Mouse (Mus musculus) ES-Bruce4 (cell line): Measurements from ENCODE around the gene Vezf1. TPM values are rescaled to one million over a fixed set of nuclear protein-coding genes. Genes with fewer than 3 reads are reported as not detected.

Experiments
- H3K27ac ChIP-seq: 2 replicates; pipeline ENCODE4 v1.5.1; 2012; ENCODE audit warnings: low read length, inconsistent platforms; ENCODE audit not compliant: insufficient read depth
- H3K27me3 ChIP-seq: 2 replicates; pipeline ENCODE4 v1.6.1; 2012; ENCODE audit warnings: mild to moderate bottlenecking, low read length, inconsistent platforms; ENCODE audit not compliant: control insufficient read depth, poor library complexity, insufficient read depth, severe bottlenecking
- H3K36me3 ChIP-seq: 2 replicates; pipeline ENCODE4 v1.6.1; 2012; ENCODE audit warnings: inconsistent platforms, mild to moderate bottlenecking, low read length, moderate library complexity; ENCODE audit not compliant: control insufficient read depth, poor library complexity, insufficient read depth, severe bottlenecking
- H3K4me1 ChIP-seq: one replicate; pipeline ENCODE4 v1.8.1; 2011; ENCODE audit warnings: low read length; ENCODE audit not compliant: control insufficient read depth, insufficient read depth
- H3K4me3 ChIP-seq: 2 replicates; pipeline ENCODE4 v1.5.1; 2011; ENCODE audit warnings: low read depth, mild to moderate bottlenecking, low read length
- H3K9ac ChIP-seq: 2 replicates; pipeline ENCODE4 v1.6.1; 2012; ENCODE audit warnings: low read depth, mild to moderate bottlenecking, inconsistent platforms; ENCODE audit not compliant: poor library complexity, severe bottlenecking
- H3K9me3 ChIP-seq: replicated peaks from 2 replicates; pipeline ENCODE4 v1.6.1; 2012; ENCODE audit warnings: mild to moderate bottlenecking, low read length, inconsistent platforms; ENCODE audit not compliant: control insufficient read depth, poor library complexity, insufficient read depth, severe bottlenecking
- CTCF ChIP-seq: IDR thresholded peaks from one replicate; pipeline ENCODE4 v1.8.1; 2011; ENCODE audit warnings: low read depth, low read length
- EP300 ChIP-seq: IDR thresholded peaks from 2 replicates; pipeline ENCODE4 v1.6.1; 2011; ENCODE audit warnings: low read depth, low read length; ENCODE audit not compliant: insufficient read depth
- POLR2A ChIP-seq: IDR thresholded peaks from one replicate; pipeline ENCODE4 v1.8.1; 2011; ENCODE audit warnings: low read length; ENCODE audit not compliant: insufficient read depth
- polyA plus RNA-seq: library from polyadenylated mRNA; stranded (reverse); fragments of >200 nt; gene quantifications from 2 replicates; pipeline ENCODE4 v1.2.4, GENCODE M21; 2011; ENCODE audit warnings: low read depth; ENCODE audit not compliant: missing spikeins, insufficient read depth, insufficient read length

Vezf1 gene
- polyA plus RNA-seq, 1 experiment, result 44.8 TPM

- no peaks in the 10 kb centered on the region for H3K36me3 ChIP-seq
- H3K9me3 ChIP-seq, result no peaks in the 10 kb centered on the region
- H3K4me3 ChIP-seq, result no peak overlapping the region
- no peaks in the 10 kb centered on the region for H3K27me3 ChIP-seq
- no peak overlapping the region for H3K27ac ChIP-seq
- TF ChIP-seq EP300 (no peak), CTCF (no peak), POLR2A (no peak)
- no peak overlapping the region for H3K9ac ChIP-seq
- peaks cover 4% of the 10 kb centered on the region for H3K4me1 ChIP-seq
Measured at GRCm38 (mm10) chr11:88089150-88089549, 21.1 kb downstream of the Vezf1 start.

GRCm38 (mm10) chr11:88090293-88090692 lies 22.2 kb downstream of the Vezf1 start:
- Histone ChIP-seq H3K4me1 (peaks cover under 1% of the 10 kb centered on the region), H3K9me3 (no peaks in the 10 kb centered on the region), H3K27me3 (no peaks in the 10 kb centered on the region), H3K27ac (no peak overlapping the region), H3K9ac (no peak overlapping the region), H3K4me3 (no peak overlapping the region), H3K36me3 (no peaks in the 10 kb centered on the region)
- TF ChIP-seq POLR2A (no peak), EP300 (no peak)

GRCm38 (mm10) chr11:88091949-88092348 lies 23.9 kb downstream of the Vezf1 start:
- no peak for TF ChIP-seq EP300
- no peak for TF ChIP-seq POLR2A
- TF ChIP-seq CTCF, result no peak
- Histone ChIP-seq H3K27me3 (no peaks in the 10 kb centered on the region), H3K9ac (no peak overlapping the region), H3K4me3 (no peak overlapping the region), H3K4me1 (no peaks in the 10 kb centered on the region), H3K27ac (no peak overlapping the region), H3K36me3 (no peaks in the 10 kb centered on the region), H3K9me3 (no peaks in the 10 kb centered on the region)

- Histone ChIP-seq H3K36me3 (no peaks in the 10 kb centered on the region), H3K27ac (no peak overlapping the region), H3K4me3 (no peak overlapping the region), H3K9ac (no peak overlapping the region), H3K4me1 (peaks cover 6% of the 10 kb centered on the region), H3K27me3 (peaks cover 9% of the 10 kb centered on the region), H3K9me3 (no peaks in the 10 kb centered on the region)
- TF ChIP-seq EP300, result no peak
- TF ChIP-seq POLR2A, result no peak
- no peak for TF ChIP-seq CTCF
Measured at GRCm38 (mm10) chr11:88097173-88097572, 29.1 kb downstream of the Vezf1 start.

- no peak for TF ChIP-seq EP300
- TF ChIP-seq CTCF, result no peak
- no peak for TF ChIP-seq POLR2A
- H3K27me3 ChIP-seq, result peaks cover 9% of the 10 kb centered on the region
- no peak within 1 kb of the TSS for H3K27ac ChIP-seq
- peak within 1 kb of the TSS; percentile 97 for H3K9ac ChIP-seq
- peaks cover 6% of the 10 kb centered on the region for H3K4me1 ChIP-seq
- H3K4me3 ChIP-seq, result peak within 1 kb of the TSS; percentile 68
- H3K36me3 ChIP-seq, result no peaks in the 10 kb centered on the region
- H3K9me3 ChIP-seq, result no peaks in the 10 kb centered on the region
Measured at GRCm38 (mm10) chr11:88098021-88098729, 30.1 kb downstream of the Vezf1 start, which contains the start of gene Cuedc1. Cuedc1 (plus strand) TSS chr11:88098058.

- TF ChIP-seq POLR2A, result no peak
- TF ChIP-seq EP300, result no peak
- TF ChIP-seq CTCF, result no peak
- Histone ChIP-seq H3K4me1 (peaks cover 6% of the 10 kb centered on the region), H3K27ac (no peak overlapping the region), H3K9me3 (no peaks in the 10 kb centered on the region), H3K4me3 (peak overlapping the region; percentile 68), H3K9ac (peak overlapping the region; percentile 97), H3K36me3 (no peaks in the 10 kb centered on the region), H3K27me3 (peaks cover 9% of the 10 kb centered on the region)
Measured at GRCm38 (mm10) chr11:88098787-88099598, 30.9 kb downstream of the Vezf1 start.
